Comparison of ENCODE assay signal across 24 mouse cellular contexts in the genomic region with DNA sequence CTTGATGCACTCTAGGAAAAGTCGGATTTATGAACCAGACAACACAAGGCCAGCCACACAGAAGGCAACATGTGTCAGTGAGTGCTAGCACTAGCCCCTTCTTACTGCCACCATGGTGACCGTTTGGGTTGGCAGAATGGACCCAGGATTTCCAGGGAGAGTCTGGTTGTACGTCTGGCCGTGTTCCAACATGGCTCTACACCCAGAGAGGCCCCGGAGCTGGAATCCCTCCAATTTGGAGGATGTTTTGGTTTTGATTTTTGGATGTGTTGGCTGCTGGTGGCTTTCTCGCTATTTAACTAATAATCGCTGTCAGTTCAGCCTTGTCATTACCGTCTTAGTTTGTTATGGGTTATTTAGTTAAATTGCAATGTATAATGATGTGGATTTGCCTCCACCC. TPM values are rescaled to one million over a fixed set of nuclear protein-coding genes. Genes with fewer than 3 reads are reported as not detected.
A peak's percentile ranks its signal among the peaks of the same experiment; 100 is the strongest.
DNase-seq lines count a peak whose midpoint lies in the region; ATAC-seq and TF ChIP-seq lines count a peak whose summit lies in the region.
"Had no signal": no experiment of that assay in that cellular context is flagged by ENCODE, and none has a peak within 500 bp of the region (broad histone marks: within the 10 kb centered on the region; RNA-seq: fewer than 3 reads in every experiment).

No protein-coding gene starts in this region.

- no peak overlapping the region for H3K4me3 ChIP-seq in forebrain, embryonic 16.5 days (replicated peaks; ENCODE audit: low read length)
- no peak overlapping the region for H3K4me3 ChIP-seq in forebrain, embryonic 15.5 days
- no peak overlapping the region for H3K4me3 ChIP-seq in midbrain, postnatal 0 days (ENCODE audit: low read depth, low read length)
- H3K4me3 ChIP-seq in midbrain, embryonic 13.5 days (replicated peaks), result no peak overlapping the region
- H3K4me3 ChIP-seq: erythroblast, embryonic 14.5 days; gastrocnemius, adult 2 months; heart, embryonic 10.5 days; hindbrain, embryonic 12.5 days; intestine, embryonic 15.5 days; limb, embryonic 15.5 days; liver, embryonic 15.5 days; megakaryocyte, embryonic 14.5 days had no signal

- no peaks in the 10 kb centered on the region for H3K36me3 ChIP-seq in forebrain, embryonic 16.5 days (ENCODE audit: control insufficient read depth, insufficient read depth)
- no peaks in the 10 kb centered on the region for H3K36me3 ChIP-seq in forebrain, embryonic 15.5 days
- peaks cover 6% of the 10 kb centered on the region; the same call in 1 of the 2 replicates for H3K36me3 ChIP-seq in midbrain, postnatal 0 days (ENCODE audit: insufficient read depth, low read length)
- 0 out of 2 replicates have a peak, but pooled peaks cover 6% of the 10 kb centered on the region for H3K36me3 ChIP-seq in midbrain, embryonic 13.5 days
- H3K36me3 ChIP-seq: hindbrain, embryonic 12.5 days; liver, embryonic 15.5 days had no signal

- H3K4me1 ChIP-seq in forebrain, embryonic 16.5 days (replicated peaks; ENCODE audit: control insufficient read depth, insufficient read depth, low read length), result peaks cover 25% of the 10 kb centered on the region
- peaks cover 33% of the 10 kb centered on the region for H3K4me1 ChIP-seq in forebrain, embryonic 15.5 days
- H3K4me1 ChIP-seq in midbrain, postnatal 0 days (ENCODE audit: insufficient read depth, low read length), result peaks cover 4% of the 10 kb centered on the region; the same call in 1 of the 2 replicates
- peaks cover 23% of the 10 kb centered on the region for H3K4me1 ChIP-seq in midbrain, embryonic 13.5 days (replicated peaks)

- no peak overlapping the region for H3K27ac ChIP-seq in forebrain, embryonic 16.5 days (ENCODE audit: low read length)
- no peak overlapping the region for H3K27ac ChIP-seq in forebrain, embryonic 15.5 days (replicated peaks)
- no peak overlapping the region for H3K27ac ChIP-seq in midbrain, postnatal 0 days (ENCODE audit: low read depth, low read length)
- H3K27ac ChIP-seq in midbrain, embryonic 13.5 days, result no peak overlapping the region
- H3K27ac ChIP-seq: gastrocnemius, adult 2 months; heart, embryonic 10.5 days; hindbrain, embryonic 12.5 days; intestine, embryonic 15.5 days; limb, embryonic 15.5 days; liver, embryonic 15.5 days had no signal

- WGBS in forebrain, embryonic 16.5 days, result 28% methylated on average over 8 of the region's 8 CpGs
- WGBS in forebrain, embryonic 15.5 days, result 30% methylated on average over 8 of the region's 8 CpGs
- 53% methylated on average over 8 of the region's 8 CpGs for WGBS in midbrain, postnatal 0 days
- 71% methylated on average over 8 of the region's 8 CpGs for WGBS in midbrain, embryonic 13.5 days

- H3K27me3 ChIP-seq in forebrain, embryonic 16.5 days (replicated peaks; ENCODE audit: control insufficient read depth, insufficient read depth, low read length), result peaks cover 6% of the 10 kb centered on the region; the same call in 1 of the 2 replicates
- H3K27me3 ChIP-seq in forebrain, embryonic 15.5 days, result no peaks in the 10 kb centered on the region
- H3K27me3 ChIP-seq in midbrain, postnatal 0 days (ENCODE audit: insufficient read depth, low read length), result no peaks in the 10 kb centered on the region
- peaks cover 3% of the 10 kb centered on the region; the same call in 1 of the 2 replicates for H3K27me3 ChIP-seq in midbrain, embryonic 13.5 days
- H3K27me3 ChIP-seq: intestine, embryonic 15.5 days had no signal

- peak; percentile 60 to 61 for DNase-seq in layer of hippocampus, postnatal 10 days (ENCODE audit: low spot score in 2 of 2)
- DNase-seq in layer of hippocampus, adult 8-10 months (ENCODE audit: low spot score in 2 of 2), result no peak
- DNase-seq in midbrain, postnatal 0 days (ENCODE audit: low spot score), result peak; percentile 76
- DNase-seq in embryo, embryonic 11 days, result no peak
- DNase-seq: adrenal gland, adult 8-10 months; cerebellum, adult 11-12 months; gastrocnemius, adult 2 months; kidney, adult 9 months; kidney, postnatal 36 days had no signal

- peak; percentile 26 for ATAC-seq in forebrain, embryonic 16.5 days
- no peak for ATAC-seq in forebrain, embryonic 15.5 days (replicated peaks)
- ATAC-seq in midbrain, postnatal 0 days (ENCODE audit: low FRiP score), result no peak
- no peak for ATAC-seq in midbrain, embryonic 13.5 days
- ATAC-seq: intestine, embryonic 15.5 days; lung, postnatal 0 days had no signal

- H3K9me3 ChIP-seq in forebrain, embryonic 16.5 days (ENCODE audit: control insufficient read depth, low read length), result no peaks in the 10 kb centered on the region
- no peaks in the 10 kb centered on the region for H3K9me3 ChIP-seq in forebrain, embryonic 15.5 days
- H3K9me3 ChIP-seq in midbrain, postnatal 0 days (ENCODE audit: low read length), result no peaks in the 10 kb centered on the region
- H3K9me3 ChIP-seq in midbrain, embryonic 13.5 days, result no peaks in the 10 kb centered on the region
- H3K9me3 ChIP-seq: heart, embryonic 10.5 days; hindbrain, embryonic 12.5 days; intestine, embryonic 15.5 days; limb, embryonic 15.5 days; liver, embryonic 15.5 days; megakaryocyte, embryonic 14.5 days had no signal

- H3K4me2 ChIP-seq in forebrain, embryonic 16.5 days (ENCODE audit: low read length), result no peak overlapping the region
- H3K4me2 ChIP-seq in forebrain, embryonic 15.5 days (replicated peaks), result no peak overlapping the region
- no peak overlapping the region for H3K4me2 ChIP-seq in midbrain, postnatal 0 days (ENCODE audit: low read depth, low read length, poor library complexity, severe bottlenecking)
- no peak overlapping the region for H3K4me2 ChIP-seq in midbrain, embryonic 13.5 days (replicated peaks)
- H3K4me2 ChIP-seq: hindbrain, embryonic 12.5 days; intestine, embryonic 15.5 days; limb, embryonic 15.5 days; liver, embryonic 15.5 days had no signal

- no peak for TF ChIP-seq CTCF in midbrain, postnatal 0 days (IDR thresholded peaks at IDR 0.05)

- no peak overlapping the region for H3K9ac ChIP-seq in forebrain, embryonic 16.5 days (replicated peaks; ENCODE audit: low read depth, low read length)
- H3K9ac ChIP-seq in forebrain, embryonic 15.5 days (replicated peaks), result no peak overlapping the region
- H3K9ac ChIP-seq in midbrain, postnatal 0 days (replicated peaks; ENCODE audit: low read length, poor library complexity, severe bottlenecking), result no peak overlapping the region
- H3K9ac ChIP-seq in midbrain, embryonic 13.5 days (replicated peaks), result no peak overlapping the region
- H3K9ac ChIP-seq: hindbrain, embryonic 12.5 days; intestine, embryonic 15.5 days; limb, embryonic 15.5 days; liver, embryonic 15.5 days had no signal

RNA-seq across cellular contexts. Expression of a gene that starts 25.3 kb away (rescaled TPM):
- not detected in 2 replicates for polyA plus RNA-seq in forebrain, embryonic 16.5 days (2015; fragmentation: Nextera tagmentation; extraction: Ambion mirVana)
- polyA plus RNA-seq in forebrain, embryonic 15.5 days (2015; fragmentation: Nextera tagmentation; extraction: Ambion mirVana), result not detected in 2 replicates
- not detected for total RNA-seq in layer of hippocampus, postnatal 10 days (2021)
- total RNA-seq in layer of hippocampus, adult 8-10 months (2022), result not detected
- total RNA-seq in midbrain, postnatal 0 days (2014; rRNA removed), result not detected in 2 replicates
- polyA plus RNA-seq in midbrain, postnatal 0 days (2015; fragmentation: Nextera tagmentation; extraction: Ambion mirVana), result not detected in 2 replicates
- not detected in 2 replicates for polyA plus RNA-seq in midbrain, embryonic 13.5 days (2015; fragmentation: Nextera tagmentation; extraction: Ambion mirVana)
- total RNA-seq: gastrocnemius, adult 2 months had no signal
- polyA plus RNA-seq: C2C12; embryonic facial prominence, embryonic 11.5 days; erythroblast, embryonic 14.5 days; heart, embryonic 10.5 days; heart, postnatal 0 days; hindbrain, embryonic 12.5 days; intestine, embryonic 15.5 days; limb, embryonic 15.5 days; liver, embryonic 15.5 days; lung, postnatal 0 days; small intestine, adult 2 months had no signal

RNA-seq across cellular contexts. Expression of a gene that starts 31.0 kb away (rescaled TPM):
- 8.2 and 10.1 TPM in 2 replicates for polyA plus RNA-seq in forebrain, embryonic 16.5 days (2015; fragmentation: Nextera tagmentation; extraction: Ambion mirVana)
- 9.3 and 11.0 TPM in 2 replicates for polyA plus RNA-seq in forebrain, embryonic 15.5 days (2015; fragmentation: Nextera tagmentation; extraction: Ambion mirVana)
- 10 to 100 TPM; 19.6 to 20.9 TPM for total RNA-seq in layer of hippocampus, postnatal 10 days (2021)
- total RNA-seq in layer of hippocampus, adult 8-10 months (2022), result 10 to 100 TPM; 16.0 to 25.6 (median 19.4) TPM
- 22.6 and 35.4 TPM in 2 replicates for total RNA-seq in midbrain, postnatal 0 days (2014; rRNA removed)
- polyA plus RNA-seq in midbrain, postnatal 0 days (2015; fragmentation: Nextera tagmentation; extraction: Ambion mirVana), result 10.4 and 10.7 TPM in 2 replicates
- 7.3 and 10.8 TPM in 2 replicates for polyA plus RNA-seq in midbrain, embryonic 13.5 days (2015; fragmentation: Nextera tagmentation; extraction: Ambion mirVana)

RNA-seq across cellular contexts. Expression of a gene that starts 32.5 kb away (rescaled TPM):
- 0.60 TPM in 1 of 2 replicates, not detected in the other for polyA plus RNA-seq in forebrain, embryonic 16.5 days (2015; fragmentation: Nextera tagmentation; extraction: Ambion mirVana)
- polyA plus RNA-seq in forebrain, embryonic 15.5 days (2015; fragmentation: Nextera tagmentation; extraction: Ambion mirVana), result 0.10 and 0.23 TPM in 2 replicates
- total RNA-seq in layer of hippocampus, postnatal 10 days (2021), result under 1 TPM; 0.85 to 0.96 TPM
- under 1 TPM in 2 of 4 experiments, not detected in 2; 0.21 to 0.39 TPM for total RNA-seq in layer of hippocampus, adult 8-10 months (2022)
- total RNA-seq in midbrain, postnatal 0 days (2014; rRNA removed), result 0.33 TPM in 1 of 2 replicates, not detected in the other
- 0.26 and 0.49 TPM in 2 replicates for polyA plus RNA-seq in midbrain, postnatal 0 days (2015; fragmentation: Nextera tagmentation; extraction: Ambion mirVana)
- 0.10 and 0.26 TPM in 2 replicates for polyA plus RNA-seq in midbrain, embryonic 13.5 days (2015; fragmentation: Nextera tagmentation; extraction: Ambion mirVana)
- polyA plus RNA-seq: erythroblast, embryonic 14.5 days had no signal

Comparison
In these comparisons a context has a peak if more than half of its experiments do, and no peak if none do; other contexts are left out.
1. DNase-seq: peak in layer of hippocampus, postnatal 10 days (2 of 2) and midbrain, postnatal 0 days (single experiment); none in layer of hippocampus, adult 8-10 months (0 of 2) and embryo, embryonic 11 days (single experiment).